Mouse (Mus musculus): Measurements from ENCODE around the gene Adi1. TPM values are rescaled to one million over a fixed set of nuclear protein-coding genes. Genes with fewer than 3 reads are reported as not detected.

Gene Adi1
- polyA plus RNA-seq, 1 experiment from 2014 or later: 43.8 TPM

- Histone ChIP-seq H3K27ac (ENCODE audit: low read depth, low read length) (no peak overlapping the region), H3K36me3 (ENCODE audit: control insufficient read depth, insufficient read depth, low read length) (peaks cover 4% of the 10 kb centered on the region), H3K4me3 (ENCODE audit: low read depth, low read length) (no peak overlapping the region), H3K27me3 (ENCODE audit: control insufficient read depth, insufficient read depth, low read length) (no peaks in the 10 kb centered on the region), H3K9me3 (ENCODE audit: control insufficient read depth, low read length) (no peaks in the 10 kb centered on the region), H3K4me2 (ENCODE audit: low read depth) (no peak overlapping the region), H3K9ac (ENCODE audit: low read length) (no peak overlapping the region), H3K4me1 (ENCODE audit: control insufficient read depth, insufficient read depth, low read length) (0 out of 2 replicates have a peak, but pooled peaks cover 3% of the 10 kb centered on the region)
- DNase-seq (ENCODE audit: low spot score) (peak; percentile 27), ATAC-seq (ENCODE audit: insufficient read depth, low FRiP score, low TSS enrichment) (no peak)
- 55% methylated on average over 8 of the region's 8 CpGs for WGBS
These were observed 11.3 kb downstream of the Adi1 start for GRCm38 (mm10) chr12:28686199-28686879.

- 89% methylated on average over 6 of the region's 6 CpGs for WGBS
- Histone ChIP-seq H3K27ac (ENCODE audit: low read depth, low read length) (no peak overlapping the region), H3K9ac (ENCODE audit: low read length) (no peak overlapping the region), H3K4me1 (ENCODE audit: control insufficient read depth, insufficient read depth, low read length) (0 out of 2 replicates have a peak, but pooled peaks cover 3% of the 10 kb centered on the region), H3K36me3 (ENCODE audit: control insufficient read depth, insufficient read depth, low read length) (peaks cover 6% of the 10 kb centered on the region), H3K27me3 (ENCODE audit: control insufficient read depth, insufficient read depth, low read length) (no peaks in the 10 kb centered on the region), H3K4me3 (ENCODE audit: low read depth, low read length) (no peak overlapping the region), H3K4me2 (ENCODE audit: low read depth) (no peak overlapping the region), H3K9me3 (ENCODE audit: control insufficient read depth, low read length) (no peaks in the 10 kb centered on the region)
- ATAC-seq (ENCODE audit: insufficient read depth, low FRiP score, low TSS enrichment) (no peak), DNase-seq (ENCODE audit: low spot score) (no peak)
These were observed 14.0 kb downstream of the Adi1 start for GRCm38 (mm10) chr12:28688996-28689395.

DNA sequence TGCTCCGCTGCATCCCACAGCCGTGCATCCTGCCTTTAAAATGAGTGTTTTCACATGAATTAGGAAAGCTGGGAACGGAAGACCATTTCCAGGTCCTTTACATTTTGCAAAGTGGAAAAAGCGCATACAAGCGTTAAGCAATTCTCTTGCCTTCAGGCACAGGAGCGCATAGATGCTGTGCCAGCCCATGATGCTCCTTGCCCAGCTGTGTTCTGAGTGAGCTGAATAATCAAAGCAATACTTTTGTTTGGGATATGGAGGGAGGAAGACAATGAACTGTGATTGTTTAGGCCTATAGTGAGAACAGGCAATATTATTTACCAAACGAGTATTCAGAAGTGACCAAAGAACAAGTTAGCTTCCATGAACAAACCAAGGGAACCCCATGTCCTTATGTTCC, 15.7 kb downstream of the Adi1 start:
- DNase-seq (ENCODE audit: low spot score): no peak
- peaks cover 6% of the 10 kb centered on the region for H3K36me3 ChIP-seq (ENCODE audit: control insufficient read depth, insufficient read depth, low read length)

DNA sequence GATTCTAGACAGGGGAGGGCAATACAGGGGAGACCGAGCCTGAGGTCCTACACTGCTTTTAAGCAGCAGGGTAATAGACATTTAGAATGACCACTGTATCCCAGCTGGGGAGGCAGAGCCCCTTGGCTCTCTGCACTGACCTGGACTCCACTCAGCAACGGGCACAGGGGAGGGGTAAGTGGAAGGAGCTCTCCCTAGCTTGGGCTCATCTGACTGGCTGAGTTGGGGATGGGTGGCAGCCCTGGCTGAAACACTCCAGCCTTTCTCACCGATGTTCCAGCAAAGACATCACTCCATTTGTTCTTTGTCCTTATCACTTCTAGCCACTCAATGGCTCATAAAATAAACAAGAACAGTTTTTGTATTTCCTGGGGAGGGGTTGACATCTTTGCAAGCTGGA, 18.7 kb downstream of the Adi1 start:
- peaks cover 6% of the 10 kb centered on the region for H3K36me3 ChIP-seq (ENCODE audit: control insufficient read depth, insufficient read depth, low read length)
- H3K4me3 ChIP-seq (ENCODE audit: low read depth, low read length): no peak overlapping the region
- H3K9me3 ChIP-seq (ENCODE audit: control insufficient read depth, low read length): no peaks in the 10 kb centered on the region
- WGBS: 84% methylated on average over 3 of the region's 3 CpGs
- H3K4me2 ChIP-seq (ENCODE audit: low read depth): no peak overlapping the region
- no peak for ATAC-seq (ENCODE audit: insufficient read depth, low FRiP score, low TSS enrichment)
- H3K27me3 ChIP-seq (ENCODE audit: control insufficient read depth, insufficient read depth, low read length): no peaks in the 10 kb centered on the region
- H3K27ac ChIP-seq (ENCODE audit: low read depth, low read length): no peak overlapping the region
- no peaks in the 10 kb centered on the region for H3K4me1 ChIP-seq (ENCODE audit: control insufficient read depth, insufficient read depth, low read length)
- H3K9ac ChIP-seq (ENCODE audit: low read length): no peak overlapping the region
- DNase-seq (ENCODE audit: low spot score): no peak

More for the DNA sequence above, 15.7 kb downstream of the Adi1 start:
- Histone ChIP-seq H3K4me2 (ENCODE audit: low read depth) (no peak overlapping the region), H3K27ac (ENCODE audit: low read depth, low read length) (no peak overlapping the region), H3K9me3 (ENCODE audit: control insufficient read depth, low read length) (no peaks in the 10 kb centered on the region), H3K4me3 (ENCODE audit: low read depth, low read length) (no peak overlapping the region), H3K27me3 (ENCODE audit: control insufficient read depth, insufficient read depth, low read length) (no peaks in the 10 kb centered on the region), H3K4me1 (ENCODE audit: control insufficient read depth, insufficient read depth, low read length) (0 out of 2 replicates have a peak, but pooled peaks cover 3% of the 10 kb centered on the region), H3K9ac (ENCODE audit: low read length) (no peak overlapping the region)
- WGBS: 94% methylated on average over 7 of the region's 7 CpGs
- no peak for ATAC-seq (ENCODE audit: insufficient read depth, low FRiP score, low TSS enrichment)

DNA sequence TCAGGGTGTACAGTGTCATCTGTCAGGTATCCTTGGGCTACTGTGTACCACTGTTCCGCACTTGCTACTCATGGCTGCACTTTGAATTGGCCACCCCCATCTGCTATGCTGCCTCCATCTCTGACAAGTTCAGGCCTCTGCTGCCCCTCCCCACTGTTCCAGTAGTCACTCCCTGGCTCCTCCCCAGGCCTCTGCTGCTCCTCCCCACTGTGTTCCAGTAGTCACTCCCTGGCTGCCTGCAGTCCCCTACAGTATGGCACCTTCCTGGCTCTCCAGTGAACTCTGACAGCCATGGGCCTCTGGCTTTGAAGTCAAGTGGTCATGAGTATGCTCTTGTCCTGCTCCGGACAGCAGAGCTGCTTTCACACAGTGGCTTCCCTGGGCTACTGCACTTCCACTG, 19.2 kb downstream of the Adi1 start:
- WGBS: 91% methylated on average over 2 of the region's 2 CpGs

GRCm38 (mm10) chr12:28694776-28695175, 19.7 kb downstream of the Adi1 start:
- WGBS: 91% methylated on average over 7 of the region's 7 CpGs
- Histone ChIP-seq H3K27ac (ENCODE audit: low read depth, low read length) (no peak overlapping the region), H3K27me3 (ENCODE audit: control insufficient read depth, insufficient read depth, low read length) (no peaks in the 10 kb centered on the region), H3K9me3 (ENCODE audit: control insufficient read depth, low read length) (no peaks in the 10 kb centered on the region), H3K36me3 (ENCODE audit: control insufficient read depth, insufficient read depth, low read length) (peaks cover 6% of the 10 kb centered on the region), H3K9ac (ENCODE audit: low read length) (no peak overlapping the region), H3K4me3 (ENCODE audit: low read depth, low read length) (no peak overlapping the region), H3K4me2 (ENCODE audit: low read depth) (no peak overlapping the region), H3K4me1 (ENCODE audit: control insufficient read depth, insufficient read depth, low read length) (no peaks in the 10 kb centered on the region)
- ATAC-seq (ENCODE audit: insufficient read depth, low FRiP score, low TSS enrichment) (no peak), DNase-seq (ENCODE audit: low spot score) (no peak)

More for the DNA sequence above, 19.2 kb downstream of the Adi1 start:
- ATAC-seq (ENCODE audit: insufficient read depth, low FRiP score, low TSS enrichment) (0 out of 2 replicates have a peak, but pooled peaks have one; percentile 31), DNase-seq (ENCODE audit: low spot score) (no peak)
- H3K36me3 ChIP-seq (ENCODE audit: control insufficient read depth, insufficient read depth, low read length): peaks cover 6% of the 10 kb centered on the region
- no peaks in the 10 kb centered on the region for H3K9me3 ChIP-seq (ENCODE audit: control insufficient read depth, low read length)
- H3K4me1 ChIP-seq (ENCODE audit: control insufficient read depth, insufficient read depth, low read length): no peaks in the 10 kb centered on the region
- H3K4me3 ChIP-seq (ENCODE audit: low read depth, low read length): no peak overlapping the region
- no peak overlapping the region for H3K9ac ChIP-seq (ENCODE audit: low read length)
- H3K27ac ChIP-seq (ENCODE audit: low read depth, low read length): no peak overlapping the region
- H3K27me3 ChIP-seq (ENCODE audit: control insufficient read depth, insufficient read depth, low read length): no peaks in the 10 kb centered on the region
- H3K4me2 ChIP-seq (ENCODE audit: low read depth): no peak overlapping the region

GRCm38 (mm10) chr12:28697821-28698595, 23.0 kb downstream of the Adi1 start:
- Histone ChIP-seq H3K9me3 (ENCODE audit: control insufficient read depth, low read length) (no peaks in the 10 kb centered on the region), H3K27me3 (ENCODE audit: control insufficient read depth, insufficient read depth, low read length) (no peaks in the 10 kb centered on the region), H3K9ac (ENCODE audit: low read length) (no peak overlapping the region), H3K36me3 (ENCODE audit: control insufficient read depth, insufficient read depth, low read length) (no peaks in the 10 kb centered on the region; the same call in 1 of the 2 replicates), H3K4me2 (ENCODE audit: low read depth) (no peak overlapping the region), H3K4me3 (ENCODE audit: low read depth, low read length) (no peak overlapping the region), H3K4me1 (ENCODE audit: control insufficient read depth, insufficient read depth, low read length) (no peaks in the 10 kb centered on the region), H3K27ac (ENCODE audit: low read depth, low read length) (no peak overlapping the region)
- 84% methylated on average over 14 of the region's 14 CpGs for WGBS
- ATAC-seq (ENCODE audit: insufficient read depth, low FRiP score, low TSS enrichment) (no peak), DNase-seq (ENCODE audit: low spot score) (no peak)

GRCm38 (mm10) chr12:28699086-28699485, 24.1 kb downstream of the Adi1 start:
- ATAC-seq (ENCODE audit: insufficient read depth, low FRiP score, low TSS enrichment): no peak
- H3K27me3 ChIP-seq (ENCODE audit: control insufficient read depth, insufficient read depth, low read length): no peaks in the 10 kb centered on the region
- no peak for DNase-seq (ENCODE audit: low spot score)
- no peaks in the 10 kb centered on the region; the same call in 1 of the 2 replicates for H3K36me3 ChIP-seq (ENCODE audit: control insufficient read depth, insufficient read depth, low read length)
- H3K4me1 ChIP-seq (ENCODE audit: control insufficient read depth, insufficient read depth, low read length): 0 out of 2 replicates have a peak, but pooled peaks cover under 1% of the 10 kb centered on the region
- H3K4me3 ChIP-seq (ENCODE audit: low read depth, low read length): no peak overlapping the region
- 84% methylated on average over 5 of the region's 5 CpGs for WGBS
- H3K9ac ChIP-seq (ENCODE audit: low read length): no peak overlapping the region
- H3K4me2 ChIP-seq (ENCODE audit: low read depth): no peak overlapping the region
- H3K27ac ChIP-seq (ENCODE audit: low read depth, low read length): no peak overlapping the region
- no peaks in the 10 kb centered on the region for H3K9me3 ChIP-seq (ENCODE audit: control insufficient read depth, low read length)
